Mouse (Mus musculus) liver, embryonic 15.5 days (tissue): ENCODE measurements around the gene Slc4a7. TPM values are rescaled to one million over a fixed set of nuclear protein-coding genes. Genes with fewer than 3 reads are reported as not detected.
A peak's percentile ranks its signal among the peaks of the same experiment; 100 is the strongest.

Source experiments
- ATAC-seq: fragments of 200-750 bp; cut with Nextera tagmentation; 2 replicates; pipeline ENCODE4 v1.8.0; 2017; ENCODE audit warnings: moderate number of reproducible peaks, mild to moderate bottlenecking, moderate library complexity; ENCODE audit not compliant: insufficient read depth
- H3K27ac ChIP-seq: fragments of 300-500 bp; sonication (generic); replicated peaks from 2 replicates; pipeline ENCODE4 v1.5.1; 2015; ENCODE audit warnings: mild to moderate bottlenecking, inconsistent platforms
- H3K27me3 ChIP-seq: fragments of 300-500 bp; sonication (generic); 2 replicates; pipeline ENCODE4 v1.6.1; 2015; ENCODE audit warnings: mild to moderate bottlenecking, inconsistent platforms
- H3K36me3 ChIP-seq: fragments of 300-500 bp; sonication (generic); replicated peaks from 2 replicates; pipeline ENCODE4 v1.6.1; 2015; ENCODE audit warnings: moderate library complexity, mild to moderate bottlenecking, inconsistent platforms
- H3K4me1 ChIP-seq: fragments of 300-500 bp; sonication (generic); replicated peaks from 2 replicates; pipeline ENCODE4 v1.6.1; 2015; ENCODE audit warnings: inconsistent platforms
- H3K4me2 ChIP-seq: fragments of 300-500 bp; sonication (generic); 2 replicates; pipeline ENCODE4 v1.6.1; 2015; ENCODE audit warnings: moderate library complexity, mild to moderate bottlenecking, inconsistent platforms
- H3K4me3 ChIP-seq: fragments of 300-500 bp; sonication (generic); replicated peaks from 2 replicates; pipeline ENCODE4 v1.5.1; 2015; ENCODE audit warnings: mild to moderate bottlenecking, inconsistent platforms
- H3K9ac ChIP-seq: fragments of 300-500 bp; sonication (generic); 2 replicates; pipeline ENCODE4 v1.6.1; 2015; ENCODE audit warnings: moderate library complexity, mild to moderate bottlenecking, inconsistent platforms
- H3K9me3 ChIP-seq: fragments of 300-500 bp; sonication (generic); replicated peaks from 2 replicates; pipeline ENCODE4 v1.6.1; 2016; ENCODE audit warnings: inconsistent platforms
- WGBS: fragments of 180-500 bp; shearing (Covaris S2); methylation state at CpG from one replicate; pipeline ENCODE4 v1.1.7; 2015; ENCODE audit warnings: mixed read lengths; ENCODE audit not compliant: insufficient replicate concordance; 5-methylcytosine and 5-hydroxymethylcytosine counted together
- polyA plus RNA-seq: library from polyadenylated mRNA; unstranded; fragments of >200 nt; fragmentation: Nextera tagmentation; extraction: Ambion mirVana; gene quantifications from 2 replicates; pipeline ENCODE4 v1.2.1, GENCODE M21; 2015

Slc4a7 gene
- polyA plus RNA-seq, 1 experiment from 2014 or later = 3.2 TPM

- Histone ChIP-seq H3K36me3 (no peaks in the 10 kb centered on the region), H3K27me3 (no peaks in the 10 kb centered on the region), H3K4me3 (no peak overlapping the region), H3K4me2 (no peak overlapping the region), H3K4me1 (peaks cover 26% of the 10 kb centered on the region), H3K9me3 (no peaks in the 10 kb centered on the region), H3K9ac (no peak overlapping the region), H3K27ac (no peak overlapping the region)
- no peak for ATAC-seq
- 66% methylated on average over 1 of the region's 1 CpGs for WGBS
Measured at GRCm38 (mm10) chr14:14707061-14707460, 5.0 kb downstream of the Slc4a7 start.

DNA sequence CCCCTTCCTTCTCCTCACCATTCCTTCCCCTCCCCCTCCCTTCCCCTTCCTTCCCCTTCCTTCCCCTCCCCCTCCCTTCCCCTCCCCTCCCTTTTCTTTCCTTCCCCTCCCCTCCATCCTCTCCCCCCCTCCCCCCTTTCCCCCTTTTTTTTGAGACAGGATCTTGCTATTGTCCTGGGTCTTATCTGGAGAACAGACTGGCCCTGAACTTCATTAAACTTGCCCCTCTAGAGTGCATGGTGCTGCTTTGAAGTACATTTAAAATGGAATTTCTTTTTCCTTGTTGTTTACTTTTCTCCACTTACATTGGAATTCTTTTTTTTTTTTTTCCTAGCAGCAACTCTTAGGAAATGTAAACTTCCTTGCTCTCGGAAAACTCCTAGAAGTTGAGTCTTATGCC, 6.9 kb downstream of the Slc4a7 start:
- H3K4me3 ChIP-seq = no peak overlapping the region
- H3K36me3 ChIP-seq = no peaks in the 10 kb centered on the region
- H3K9ac ChIP-seq = no peak overlapping the region
- H3K9me3 ChIP-seq = no peaks in the 10 kb centered on the region
- no peak overlapping the region for H3K4me2 ChIP-seq
- no peak overlapping the region for H3K27ac ChIP-seq
- WGBS = 63% methylated on average over 1 of the region's 1 CpGs
- ATAC-seq = no peak
- H3K4me1 ChIP-seq = peaks cover 12% of the 10 kb centered on the region
- no peaks in the 10 kb centered on the region for H3K27me3 ChIP-seq

DNA sequence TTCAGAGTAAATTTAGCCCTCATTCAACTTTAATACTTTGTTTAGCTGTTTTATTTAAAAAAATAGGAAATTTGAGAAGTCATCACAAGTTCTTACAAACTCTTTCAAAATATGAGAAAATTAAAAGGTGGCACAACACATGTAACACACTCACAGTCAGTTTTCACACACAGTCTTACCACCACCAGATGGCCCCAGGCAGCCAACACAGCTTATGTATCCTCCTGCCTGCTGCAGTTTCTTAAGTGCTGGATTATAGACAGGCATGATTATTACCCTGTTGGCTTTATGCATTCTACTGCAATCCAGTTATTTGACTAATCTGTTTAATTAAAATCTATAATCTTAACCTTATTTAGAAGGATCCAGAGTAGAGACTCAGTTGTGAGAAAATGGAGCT, 12.1 kb downstream of the Slc4a7 start:
- Histone ChIP-seq H3K36me3 (no peaks in the 10 kb centered on the region), H3K27ac (no peak overlapping the region), H3K9ac (no peak overlapping the region), H3K27me3 (no peaks in the 10 kb centered on the region), H3K4me3 (no peak overlapping the region), H3K9me3 (no peaks in the 10 kb centered on the region), H3K4me1 (no peaks in the 10 kb centered on the region), H3K4me2 (no peak overlapping the region)
- no peak for ATAC-seq

DNA sequence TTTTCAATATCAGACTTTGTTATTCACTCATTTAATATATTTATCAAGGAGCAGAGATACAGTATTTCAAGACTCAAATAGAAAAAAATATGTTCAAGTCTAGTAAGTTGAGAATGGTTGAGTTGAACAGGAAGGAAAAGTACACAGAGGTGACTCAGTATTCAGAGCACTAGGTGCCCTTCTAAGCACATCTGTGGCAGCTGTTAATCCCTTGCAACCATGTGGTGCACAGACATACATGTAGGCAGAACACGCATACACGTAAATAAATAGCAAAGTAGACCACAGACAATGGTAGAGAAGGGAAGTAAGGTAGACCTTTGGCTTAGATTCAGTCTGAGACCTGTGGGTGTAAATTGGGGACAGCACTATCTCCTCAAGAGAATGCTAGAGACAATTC, 13.7 kb downstream of the Slc4a7 start:
- Histone ChIP-seq H3K27ac (no peak overlapping the region), H3K4me1 (no peaks in the 10 kb centered on the region), H3K4me2 (no peak overlapping the region), H3K27me3 (no peaks in the 10 kb centered on the region), H3K4me3 (no peak overlapping the region), H3K9ac (no peak overlapping the region), H3K36me3 (no peaks in the 10 kb centered on the region), H3K9me3 (no peaks in the 10 kb centered on the region)
- 71% methylated on average over 2 of the region's 2 CpGs for WGBS
- ATAC-seq = no peak

DNA sequence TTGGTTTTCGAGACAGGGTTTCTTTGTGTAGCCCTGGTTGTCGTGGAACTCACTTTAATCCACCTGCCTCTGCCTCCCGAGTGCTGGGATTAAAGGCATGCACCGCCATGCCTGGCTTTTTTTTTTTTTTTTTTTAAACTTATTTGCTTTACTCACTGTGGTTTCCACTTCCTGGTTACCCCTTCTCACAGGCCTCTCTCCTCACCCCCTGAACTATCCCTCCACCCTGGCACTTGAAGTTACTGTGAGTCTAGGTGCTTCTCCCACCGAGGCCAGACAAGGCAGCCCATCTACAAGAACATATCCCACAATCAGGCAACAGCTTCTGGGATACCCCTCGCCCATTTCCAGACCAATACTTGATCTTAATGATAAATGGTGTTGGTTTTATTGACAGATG, 14.8 kb downstream of the Slc4a7 start:
- no peak overlapping the region for H3K27ac ChIP-seq
- no peak overlapping the region for H3K4me3 ChIP-seq
- H3K27me3 ChIP-seq = no peaks in the 10 kb centered on the region
- no peak overlapping the region for H3K9ac ChIP-seq
- H3K9me3 ChIP-seq = no peaks in the 10 kb centered on the region
- no peak for ATAC-seq
- no peak overlapping the region for H3K4me2 ChIP-seq
- whole genome bisulfite sequencing = 37% methylated on average over 6 of the region's 6 CpGs
- H3K4me1 ChIP-seq = no peaks in the 10 kb centered on the region
- H3K36me3 ChIP-seq = no peaks in the 10 kb centered on the region

DNA sequence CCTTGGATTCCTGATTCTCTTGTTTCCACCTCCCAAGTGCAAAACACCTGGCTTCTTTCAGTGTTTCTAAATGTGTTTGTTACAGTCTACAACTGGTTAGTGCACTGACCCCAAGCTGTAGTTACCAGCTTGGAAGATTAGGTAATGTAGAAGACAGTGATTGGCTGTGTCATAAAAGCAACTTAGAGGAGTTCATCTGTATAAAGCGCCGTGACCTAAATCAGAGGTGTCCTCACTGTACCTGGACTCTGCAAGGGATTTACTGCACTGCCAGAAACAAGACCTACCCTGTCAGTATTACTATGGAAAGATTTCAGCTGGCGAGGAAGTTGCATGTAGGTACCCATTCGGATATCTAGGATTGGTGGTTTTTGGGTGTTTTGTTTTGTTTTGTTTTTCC, 16.5 kb downstream of the Slc4a7 start:
- no peak overlapping the region for H3K9ac ChIP-seq
- H3K4me1 ChIP-seq = no peaks in the 10 kb centered on the region
- H3K4me3 ChIP-seq = no peak overlapping the region
- H3K27me3 ChIP-seq = no peaks in the 10 kb centered on the region
- ATAC-seq = no peak
- no peak overlapping the region for H3K4me2 ChIP-seq
- no peaks in the 10 kb centered on the region for H3K9me3 ChIP-seq
- no peak overlapping the region for H3K27ac ChIP-seq
- 75% methylated on average over 4 of the region's 4 CpGs for WGBS
- no peaks in the 10 kb centered on the region for H3K36me3 ChIP-seq

DNA sequence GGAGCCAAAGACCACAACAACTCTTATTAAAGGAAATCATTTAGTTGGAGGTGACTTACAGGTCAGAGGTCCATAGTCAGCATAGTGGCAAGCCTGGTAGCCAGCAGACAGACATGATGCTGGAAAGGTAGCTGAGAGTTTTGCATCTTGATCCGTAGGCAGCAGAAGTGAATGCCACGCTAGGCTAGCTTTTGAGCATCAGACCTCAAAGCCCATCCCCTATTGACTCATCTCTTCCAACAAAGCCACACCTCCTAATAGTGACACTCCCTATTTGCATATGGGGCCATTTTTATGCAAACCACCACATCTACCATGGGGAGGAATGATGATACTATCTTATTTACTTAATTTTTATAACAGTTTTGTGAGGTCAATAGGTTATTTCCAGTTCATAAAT, 79.1 kb downstream of the Slc4a7 start:
- H3K27ac ChIP-seq = no peak overlapping the region
- no peak overlapping the region for H3K4me2 ChIP-seq
- no peak overlapping the region for H3K4me3 ChIP-seq
- no peak for ATAC-seq
- 71% methylated on average over 2 of the region's 2 CpGs for whole genome bisulfite sequencing
- H3K9ac ChIP-seq = no peak overlapping the region
- H3K27me3 ChIP-seq = no peaks in the 10 kb centered on the region
- H3K4me1 ChIP-seq = no peaks in the 10 kb centered on the region
- H3K36me3 ChIP-seq = 0 out of 2 replicates have a peak, but pooled peaks cover 4% of the 10 kb centered on the region
- H3K9me3 ChIP-seq = no peaks in the 10 kb centered on the region

DNA sequence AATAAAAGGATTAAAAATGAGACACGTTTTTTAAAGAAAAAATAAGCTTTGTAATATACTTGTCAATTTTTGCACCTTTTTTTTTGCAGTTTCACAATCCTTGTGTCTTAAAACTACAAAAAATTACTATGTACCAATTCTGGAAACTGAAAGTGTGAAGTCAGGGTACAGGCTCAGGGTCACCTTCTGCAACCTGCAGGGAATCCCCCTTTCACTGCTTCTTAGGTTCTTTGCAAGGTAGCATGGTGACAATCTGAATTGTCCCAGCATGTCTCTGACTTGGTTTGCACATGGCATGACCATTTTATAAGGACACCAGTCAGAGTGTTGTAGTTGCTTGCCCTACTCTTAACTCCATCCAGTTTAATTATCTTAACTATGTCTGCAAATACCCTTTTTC, 82.1 kb downstream of the Slc4a7 start:
- 46% methylated on average over 1 of the region's 1 CpGs for WGBS
- ATAC-seq = no peak
- Histone ChIP-seq H3K4me1 (no peaks in the 10 kb centered on the region), H3K27me3 (no peaks in the 10 kb centered on the region), H3K36me3 (peaks cover 11% of the 10 kb centered on the region), H3K27ac (no peak overlapping the region), H3K9ac (no peak overlapping the region), H3K9me3 (no peaks in the 10 kb centered on the region), H3K4me2 (no peak overlapping the region), H3K4me3 (no peak overlapping the region)

GRCm38 (mm10) chr14:14786979-14787378, 84.9 kb downstream of the Slc4a7 start:
- WGBS = 86% methylated on average over 1 of the region's 1 CpGs
- no peak for ATAC-seq

DNA sequence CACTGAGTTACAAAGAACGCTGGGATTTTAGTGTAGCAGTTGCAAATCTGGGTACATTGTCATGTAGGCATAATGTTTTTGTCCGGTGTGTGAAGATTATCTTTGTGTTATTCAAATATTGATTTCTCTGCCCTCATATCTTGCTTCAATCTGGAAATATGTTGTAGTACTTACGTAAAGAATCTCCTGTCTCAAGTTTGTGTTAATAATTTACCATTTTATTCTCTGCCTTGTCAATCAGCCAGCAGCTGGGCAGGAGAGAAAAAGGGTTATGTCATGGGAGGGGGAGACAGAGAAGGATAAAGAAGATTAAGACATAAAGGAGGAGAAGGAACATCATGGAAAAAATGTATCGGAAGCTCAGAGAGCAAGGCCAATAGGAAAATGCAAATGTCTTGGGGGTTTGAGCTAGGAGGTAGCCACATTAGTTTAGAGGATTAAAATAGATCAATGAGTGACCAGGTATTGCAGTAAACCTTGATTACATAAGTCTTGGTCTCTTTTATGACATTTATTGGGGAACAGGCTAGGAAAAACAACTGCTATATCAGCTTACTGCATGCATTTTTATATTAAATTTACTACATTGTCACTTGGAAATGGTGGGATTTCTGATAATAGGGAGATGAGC, 87.9 kb downstream of the Slc4a7 start:
- H3K4me2 ChIP-seq = no peak overlapping the region
- no peak overlapping the region for H3K27ac ChIP-seq
- no peak overlapping the region for H3K4me3 ChIP-seq
- H3K9me3 ChIP-seq = no peaks in the 10 kb centered on the region
- H3K36me3 ChIP-seq = peaks cover 11% of the 10 kb centered on the region
- H3K4me1 ChIP-seq = no peaks in the 10 kb centered on the region
- ATAC-seq = no peak
- no peaks in the 10 kb centered on the region for H3K27me3 ChIP-seq
- H3K9ac ChIP-seq = no peak overlapping the region
- WGBS = 75% methylated on average over 4 of the region's 4 CpGs

More at GRCm38 (mm10) chr14:14786979-14787378, 84.9 kb downstream of the Slc4a7 start:
- H3K27me3 ChIP-seq = no peaks in the 10 kb centered on the region
- H3K4me3 ChIP-seq = no peak overlapping the region
- H3K4me2 ChIP-seq = no peak overlapping the region
- H3K9ac ChIP-seq = no peak overlapping the region
- H3K9me3 ChIP-seq = no peaks in the 10 kb centered on the region
- H3K36me3 ChIP-seq = peaks cover 11% of the 10 kb centered on the region
- no peak overlapping the region for H3K27ac ChIP-seq
- H3K4me1 ChIP-seq = no peaks in the 10 kb centered on the region

DNA sequence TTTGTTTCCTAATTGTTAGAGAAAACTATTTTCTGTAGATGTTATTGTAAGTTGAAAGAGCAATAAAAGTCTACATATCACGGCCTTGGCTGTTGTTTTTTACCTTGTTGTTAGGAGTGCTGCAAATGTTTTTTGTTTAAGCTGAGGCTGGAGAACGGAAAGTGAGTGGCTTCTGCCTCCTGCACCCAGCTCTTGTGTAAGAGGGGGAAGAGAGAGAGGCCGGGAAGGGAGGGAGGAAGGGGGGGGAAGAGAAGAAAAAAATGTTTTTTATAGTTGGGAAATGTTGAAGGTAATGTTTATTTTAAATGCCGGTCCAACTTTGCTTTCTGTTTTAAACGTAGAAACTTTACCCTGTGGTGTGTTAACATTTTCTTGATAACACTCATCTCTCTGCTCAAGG, 97.8 kb downstream of the Slc4a7 start:
- no peak for ATAC-seq
- WGBS = 52% methylated on average over 5 of the region's 5 CpGs
- no peaks in the 10 kb centered on the region for H3K27me3 ChIP-seq

GRCm38 (mm10) chr14:14800332-14800731, 98.3 kb downstream of the Slc4a7 start:
- 0 out of 2 replicates have a peak, but pooled peaks have one; percentile 25 for ATAC-seq
- H3K27me3 ChIP-seq = no peaks in the 10 kb centered on the region
- H3K4me3 ChIP-seq = no peak overlapping the region
- H3K36me3 ChIP-seq = no peaks in the 10 kb centered on the region
- no peak overlapping the region; the same call in 1 of the 2 replicates for H3K27ac ChIP-seq
- 49% methylated on average over 4 of the region's 4 CpGs for WGBS
- no peaks in the 10 kb centered on the region for H3K9me3 ChIP-seq
- no peak overlapping the region for H3K9ac ChIP-seq
- no peak overlapping the region for H3K4me2 ChIP-seq
- no peaks in the 10 kb centered on the region for H3K4me1 ChIP-seq

More for the DNA sequence above, 97.8 kb downstream of the Slc4a7 start:
- H3K36me3 ChIP-seq = no peaks in the 10 kb centered on the region
- no peaks in the 10 kb centered on the region for H3K4me1 ChIP-seq
- no peak overlapping the region for H3K4me2 ChIP-seq
- no peak overlapping the region; the same call in 1 of the 2 replicates for H3K27ac ChIP-seq
- no peaks in the 10 kb centered on the region for H3K9me3 ChIP-seq
- H3K9ac ChIP-seq = no peak overlapping the region
- no peak overlapping the region for H3K4me3 ChIP-seq
